Mouse (Mus musculus): ENCODE data around the gene Eppin.
"Not testable (repeated sequence)": the region's sequence is repeated elsewhere in the genome, so short reads cannot be mapped to it uniquely, and the experiment has no call there.

The Eppin gene

GRCm38 (mm10) chr2:164593494-164593893, at the start of gene Eppin:
Gene Eppin (minus strand): TSS chr2:164593594.
- in situ Hi-C loops (cut with MseI, MboI), result loop anchor here (5.0 to 10.0 kb wide), 2 partner anchors 129 to 131 kb away; no protein-coding TSS in a partner anchor

GRCm38 (mm10) chr2:164641881-164642673, 48.7 kb upstream of the Eppin start:
- in situ Hi-C loops (cut with MseI, MboI), result no loop called here

GRCm38 (mm10) chr2:164641129-164641528, 47.7 kb upstream of the Eppin start:
- in situ Hi-C loops (cut with MseI, MboI), result no loop called here

GRCm38 (mm10) chr2:164638696-164639095, 45.3 kb upstream of the Eppin start, which contains the start of gene Wfdc16:
Gene Wfdc16 (minus strand): TSS chr2:164638796.
- in situ Hi-C loops (cut with MseI, MboI), result no loop called here

GRCm38 (mm10) chr2:164635266-164635665, 41.9 kb upstream of the Eppin start:
- in situ Hi-C loops (cut with MseI, MboI), result no loop called here

GRCm38 (mm10) chr2:164621775-164622174, 28.4 kb upstream of the Eppin start:
- in situ Hi-C loops (cut with MseI, MboI), result no loop called here

- in situ Hi-C loops (cut with MseI, MboI), result no loop called here
Observed at GRCm38 (mm10) chr2:164619050-164619449, 25.7 kb upstream of the Eppin start.

- in situ Hi-C loops (cut with MseI, MboI), result no loop called here
Observed at GRCm38 (mm10) chr2:164615386-164615785, 22.0 kb upstream of the Eppin start.

- in situ Hi-C loops (cut with MseI, MboI), result not testable (repeated sequence)
Observed at GRCm38 (mm10) chr2:164613471-164613870, 20.1 kb upstream of the Eppin start, which contains the start of the genes Wfdc6b and Wfdc8. Gene Wfdc6b (plus strand): TSS chr2:164613522. Gene Wfdc8 (minus strand): TSS chr2:164613626.

GRCm38 (mm10) chr2:164608781-164609180, 15.4 kb upstream of the Eppin start:
- in situ Hi-C loops (cut with MseI, MboI), result no loop called here

GRCm38 (mm10) chr2:164604411-164604810, 11.0 kb upstream of the Eppin start:
- in situ Hi-C loops (cut with MseI, MboI), result no loop called here

- in situ Hi-C loops (cut with MseI, MboI), result no loop called here
Observed at GRCm38 (mm10) chr2:164603482-164603881, 10.1 kb upstream of the Eppin start.

- in situ Hi-C loops (cut with MseI, MboI), result no loop called here
Observed at GRCm38 (mm10) chr2:164600179-164600578, 6.8 kb upstream of the Eppin start.

GRCm38 (mm10) chr2:164592014-164592413, 1.4 kb downstream of the Eppin start:
- in situ Hi-C loops (cut with MseI, MboI), result loop anchor here (5.0 to 10.0 kb wide), 2 partner anchors 130 to 133 kb away; no protein-coding TSS in a partner anchor

GRCm38 (mm10) chr2:164585025-164585725, 8.2 kb downstream of the Eppin start, which contains the start of gene Wfdc6a:
Gene Wfdc6a (minus strand): TSS chr2:164585447.
- in situ Hi-C loops (cut with MseI, MboI), result not testable (repeated sequence)

- in situ Hi-C loops (cut with MseI, MboI), result not testable (repeated sequence)
Observed at GRCm38 (mm10) chr2:164573359-164573758, 20.0 kb downstream of the Eppin start, which contains the start of gene Spint3. Gene Spint3 (minus strand): TSS chr2:164573459.

GRCm38 (mm10) chr2:164567460-164567859, 25.9 kb downstream of the Eppin start:
- in situ Hi-C loops (cut with MseI, MboI), result no loop called here

- in situ Hi-C loops (cut with MseI, MboI), result no loop called here
Observed at GRCm38 (mm10) chr2:164566997-164567396, 26.4 kb downstream of the Eppin start.

GRCm38 (mm10) chr2:164564346-164564745, 29.0 kb downstream of the Eppin start:
- in situ Hi-C loops (cut with MseI, MboI), result no loop called here

- in situ Hi-C loops (cut with MseI, MboI), result no loop called here
Observed at GRCm38 (mm10) chr2:164563339-164564038, 29.9 kb downstream of the Eppin start.

GRCm38 (mm10) chr2:164562391-164563188, 30.8 kb downstream of the Eppin start, which contains the start of gene Wfdc2:
Gene Wfdc2 (plus strand): TSS chr2:164562413.
- in situ Hi-C loops (cut with MseI, MboI), result no loop called here
